Mouse (Mus musculus) liver, postnatal 0 days (tissue): ENCODE data around the gene H2al1i.

Experiments used
- CTCF ChIP-seq: sonication (generic); IDR thresholded peaks from 2 replicates; pipeline ENCODE4 v1.5.1; 2016; ENCODE audit warnings: antibody characterized with exemption, low read depth
- EP300 ChIP-seq: IDR thresholded peaks from 2 replicates; pipeline ENCODE4 v1.6.1; 2016; ENCODE audit warnings: antibody characterized with exemption, low read depth, mild to moderate bottlenecking

GRCm38 (mm10) chrX:11361261-11361660, 36.8 kb downstream of the H2al1i start:
- TF ChIP-seq EP300 (no peak), CTCF (no peak)
